Mouse (Mus musculus): Measurements from ENCODE around the gene Fam20b. TPM values are rescaled to one million over a fixed set of nuclear protein-coding genes. Genes with fewer than 3 reads are reported as not detected.
A peak's percentile ranks its signal among the peaks of the same experiment; 100 is the strongest.

The Fam20b gene
- polyA plus RNA-seq, 1 experiment from 2014 or later: 28.6 TPM

- H3K27ac ChIP-seq: no peak overlapping the region
- WGBS: 75% methylated on average over 12 of the region's 12 CpGs
- no peaks in the 10 kb centered on the region for H3K27me3 ChIP-seq (replicated peaks)
- H3K4me1 ChIP-seq: no peaks in the 10 kb centered on the region
- no peak overlapping the region for H3K4me3 ChIP-seq
- H3K36me3 ChIP-seq: peaks cover 33% of the 10 kb centered on the region
- H3K9me3 ChIP-seq: no peaks in the 10 kb centered on the region
- H3K9ac ChIP-seq: no peak overlapping the region
- no peak for ATAC-seq (ENCODE audit: low FRiP score, low read depth)
- H3K4me2 ChIP-seq (replicated peaks): no peak overlapping the region
Measured at GRCm38 (mm10) chr1:156642813-156643212, 76.1 kb downstream of the Fam20b start.

- Histone ChIP-seq H3K27me3 (replicated peaks) (no peaks in the 10 kb centered on the region), H3K4me1 (no peaks in the 10 kb centered on the region), H3K27ac (no peak overlapping the region), H3K9ac (no peak overlapping the region), H3K4me3 (no peak overlapping the region), H3K9me3 (no peaks in the 10 kb centered on the region), H3K4me2 (replicated peaks) (no peak overlapping the region), H3K36me3 (peaks cover 38% of the 10 kb centered on the region)
- WGBS: 91% methylated on average over 10 of the region's 10 CpGs
- no peak for ATAC-seq (ENCODE audit: low FRiP score, low read depth)
Measured at GRCm38 (mm10) chr1:156641808-156642207, 77.1 kb downstream of the Fam20b start.

- Histone ChIP-seq H3K27me3 (replicated peaks) (no peaks in the 10 kb centered on the region), H3K27ac (no peak overlapping the region), H3K4me2 (replicated peaks) (no peak overlapping the region), H3K9me3 (no peaks in the 10 kb centered on the region), H3K4me1 (no peaks in the 10 kb centered on the region), H3K4me3 (no peak overlapping the region), H3K36me3 (peaks cover 48% of the 10 kb centered on the region), H3K9ac (no peak overlapping the region)
- no peak for ATAC-seq (ENCODE audit: low FRiP score, low read depth)
- 81% methylated on average over 4 of the region's 4 CpGs for whole genome bisulfite sequencing
Measured at GRCm38 (mm10) chr1:156640577-156640976, 78.3 kb downstream of the Fam20b start.

- no peaks in the 10 kb centered on the region for H3K4me1 ChIP-seq
- no peak overlapping the region for H3K27ac ChIP-seq
- peaks cover 58% of the 10 kb centered on the region for H3K36me3 ChIP-seq
- no peaks in the 10 kb centered on the region for H3K9me3 ChIP-seq
- no peak overlapping the region for H3K4me2 ChIP-seq (replicated peaks)
- H3K27me3 ChIP-seq (replicated peaks): no peaks in the 10 kb centered on the region
- no peak for ATAC-seq (ENCODE audit: low FRiP score, low read depth)
- no peak overlapping the region for H3K9ac ChIP-seq
- H3K4me3 ChIP-seq: no peak overlapping the region
- 93% methylated on average over 5 of the region's 5 CpGs for WGBS
Measured at GRCm38 (mm10) chr1:156639455-156639854, 79.4 kb downstream of the Fam20b start.

GRCm38 (mm10) chr1:156635148-156635547 is 83.7 kb downstream of the Fam20b start:
- Histone ChIP-seq H3K27me3 (replicated peaks) (no peaks in the 10 kb centered on the region), H3K4me1 (no peaks in the 10 kb centered on the region), H3K9ac (no peak overlapping the region), H3K4me2 (replicated peaks) (no peak overlapping the region), H3K27ac (no peak overlapping the region), H3K4me3 (no peak overlapping the region), H3K9me3 (no peaks in the 10 kb centered on the region), H3K36me3 (peaks cover 60% of the 10 kb centered on the region)
- 87% methylated on average over 2 of the region's 2 CpGs for WGBS
- no peak for ATAC-seq (ENCODE audit: low FRiP score, low read depth)

GRCm38 (mm10) chr1:156633095-156633494 is 85.8 kb downstream of the Fam20b start:
- Histone ChIP-seq H3K4me1 (no peaks in the 10 kb centered on the region), H3K4me2 (replicated peaks) (no peak overlapping the region), H3K9me3 (no peaks in the 10 kb centered on the region), H3K27ac (no peak overlapping the region), H3K9ac (no peak overlapping the region), H3K4me3 (no peak overlapping the region), H3K36me3 (peaks cover 67% of the 10 kb centered on the region), H3K27me3 (replicated peaks) (no peaks in the 10 kb centered on the region)
- 0 out of 2 replicates have a peak, but pooled peaks have one; percentile 4 for ATAC-seq (ENCODE audit: low FRiP score, low read depth)
- WGBS: 81% methylated on average over 10 of the region's 10 CpGs

- Histone ChIP-seq H3K27me3 (replicated peaks) (no peaks in the 10 kb centered on the region), H3K9ac (no peak overlapping the region), H3K4me2 (replicated peaks) (no peak overlapping the region), H3K27ac (no peak overlapping the region), H3K36me3 (peaks cover 58% of the 10 kb centered on the region), H3K4me3 (no peak overlapping the region), H3K4me1 (no peaks in the 10 kb centered on the region), H3K9me3 (no peaks in the 10 kb centered on the region)
- no peak for ATAC-seq (ENCODE audit: low FRiP score, low read depth)
Measured at GRCm38 (mm10) chr1:156630965-156631364, 87.9 kb downstream of the Fam20b start.

- no peaks in the 10 kb centered on the region for H3K9me3 ChIP-seq
- no peak overlapping the region for H3K9ac ChIP-seq
- WGBS: 94% methylated on average over 8 of the region's 8 CpGs
- no peak overlapping the region for H3K4me3 ChIP-seq
- no peak overlapping the region for H3K27ac ChIP-seq
- no peaks in the 10 kb centered on the region for H3K4me1 ChIP-seq
- no peaks in the 10 kb centered on the region for H3K27me3 ChIP-seq (replicated peaks)
- H3K4me2 ChIP-seq (replicated peaks): no peak overlapping the region
- H3K36me3 ChIP-seq: peaks cover 58% of the 10 kb centered on the region
- no peak for ATAC-seq (ENCODE audit: low FRiP score, low read depth)
Measured at GRCm38 (mm10) chr1:156629984-156630383, 88.9 kb downstream of the Fam20b start.

Other genes starting within 250 kb of the Fam20b start
- gene Soat1, start 244.8 kb downstream of the Fam20b start, polyA plus RNA-seq (2016; fragmentation: Nextera tagmentation; extraction: Ambion mirVana): 15.4 and 18.0 TPM in 2 replicates
- 0.28 and 0.55 TPM in 2 replicates for gene Gm10031, start 195.1 kb downstream of the Fam20b start, polyA plus RNA-seq (2016; fragmentation: Nextera tagmentation; extraction: Ambion mirVana)
- gene Abl2, start 160.3 kb downstream of the Fam20b start, polyA plus RNA-seq (2016; fragmentation: Nextera tagmentation; extraction: Ambion mirVana): 6.3 and 6.5 TPM in 2 replicates
- 3.3 TPM in 2 replicates for gene Tor3a, start 44.7 kb downstream of the Fam20b start, polyA plus RNA-seq (2016; fragmentation: Nextera tagmentation; extraction: Ambion mirVana)
- 7.5 and 8.0 TPM in 2 replicates for gene Angptl1, start 119.5 kb upstream of the Fam20b start, polyA plus RNA-seq (2016; fragmentation: Nextera tagmentation; extraction: Ambion mirVana)
- 110 and 120 TPM in 2 replicates for gene Ralgps2, start 220.5 kb upstream of the Fam20b start, polyA plus RNA-seq (2016; fragmentation: Nextera tagmentation; extraction: Ambion mirVana)

Data from neural tube, embryonic 12.5 days (tissue).